Mouse (Mus musculus) bone marrow, adult 2 months (tissue): ENCODE results near the gene Atg13.

Experiments
- CTCF ChIP-seq: fragments of 200-500 bp; IDR thresholded peaks from 2 replicates; pipeline ENCODE4 v1.5.1; 2011; ENCODE audit warnings: low read length, control low read depth; ENCODE audit not compliant: control insufficient read depth, insufficient read depth
- POLR2A ChIP-seq: fragments of 200-500 bp; IDR thresholded peaks from 2 replicates; pipeline ENCODE4 v1.6.1; 2011; ENCODE audit warnings: low read depth, mild to moderate bottlenecking, control low read depth, low read length, borderline replicate concordance; ENCODE audit not compliant: control insufficient read depth

- no peak for TF ChIP-seq CTCF
- no peak for TF ChIP-seq POLR2A
These were observed 73.5 kb downstream of the Atg13 start for GRCm38 (mm10) chr2:91636727-91637338.
